Mouse (Mus musculus) retina, postnatal 1 day (tissue): ENCODE measurements at regions not wholly inside any gene's neighbourhood (a gene's known extent, or its start where the extent isn't known, plus 50 kb on each side); places are given as distances from the start of the nearest gene placed in this dataset.
A peak's percentile ranks its signal among the peaks of the same experiment; 100 is the strongest.

Experiments
- DNase-seq: peaks from one replicate; pipeline ENCODE4 v3.0.0-alpha.2; 2012

DNA sequence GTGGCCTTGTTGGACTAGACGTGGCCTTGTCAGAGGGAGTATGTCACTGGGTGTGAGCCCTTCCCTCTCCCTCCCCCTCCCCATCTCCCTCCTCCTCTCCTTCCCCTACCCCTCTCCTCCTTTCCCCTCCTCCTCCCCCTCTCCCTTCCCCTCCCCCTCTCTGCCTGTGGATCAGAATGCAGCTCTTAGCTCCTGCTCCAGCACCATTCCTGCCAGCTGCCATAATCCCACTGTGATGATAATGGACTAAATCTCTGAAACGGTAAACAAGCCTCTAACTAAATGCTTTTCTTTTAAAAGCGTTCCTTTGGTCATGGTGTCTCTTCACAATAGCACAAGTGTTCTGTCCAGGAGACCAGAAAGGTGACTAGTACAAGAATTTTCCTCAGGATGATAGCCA, 573.1 kb upstream of the Gm19410 start:
- DNase-seq, result no peak

- no peak for DNase-seq
Measured at GRCm38 (mm10) chr8:35193771-35194170, 571.8 kb upstream of the Gm19410 start.

DNA sequence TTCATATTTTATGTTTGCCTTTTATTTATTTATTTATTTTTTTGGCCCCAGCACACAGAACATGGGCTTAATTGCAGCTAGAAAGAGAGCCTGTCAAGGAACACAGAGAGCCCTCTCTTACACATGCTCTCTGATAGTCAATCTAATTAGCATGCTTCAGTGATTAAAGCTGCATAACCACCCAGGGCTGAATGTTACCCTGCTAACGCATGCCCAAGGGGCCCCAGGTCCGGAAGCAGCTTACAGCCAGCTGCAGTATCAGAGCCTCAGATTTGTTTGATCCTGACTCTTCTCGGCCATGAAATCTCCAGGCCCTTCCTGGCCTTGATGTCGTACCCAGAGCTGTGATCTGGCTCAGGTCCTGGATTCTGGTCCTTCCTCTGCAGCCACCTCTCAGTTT, 569.4 kb upstream of the Gm19410 start:
- DNase-seq, result peak; percentile 91

GRCm38 (mm10) chr8:35198766-35199165, 566.8 kb upstream of the Gm19410 start:
- DNase-seq, result peak; percentile 31

GRCm38 (mm10) chr8:35201416-35201815, 564.2 kb upstream of the Gm19410 start:
- DNase-seq, result peak; percentile 12

DNA sequence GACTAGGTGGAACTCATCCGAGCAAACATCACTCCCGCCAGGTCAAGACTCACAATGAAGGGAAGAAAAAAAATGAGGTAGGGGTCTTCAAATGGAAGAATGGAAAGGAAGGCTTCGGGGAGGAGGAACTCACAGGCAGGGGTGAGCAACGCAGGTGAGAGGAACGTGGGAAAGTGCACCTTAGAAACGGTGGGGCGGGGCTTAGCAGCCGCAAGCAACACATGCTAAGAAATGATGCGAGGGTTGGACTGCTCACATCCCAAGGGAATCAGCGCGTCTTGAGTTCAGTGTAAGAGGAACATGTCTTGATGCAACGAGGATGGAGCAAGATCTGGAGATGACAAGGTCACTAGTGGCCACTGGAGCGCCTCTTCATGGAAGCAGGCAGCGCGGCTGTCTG, 560.6 kb upstream of the Gm19410 start:
- DNase-seq, result no peak

- peak; percentile 78 for DNase-seq
Measured at GRCm38 (mm10) chr8:35205536-35205935, 560.1 kb upstream of the Gm19410 start.

DNA sequence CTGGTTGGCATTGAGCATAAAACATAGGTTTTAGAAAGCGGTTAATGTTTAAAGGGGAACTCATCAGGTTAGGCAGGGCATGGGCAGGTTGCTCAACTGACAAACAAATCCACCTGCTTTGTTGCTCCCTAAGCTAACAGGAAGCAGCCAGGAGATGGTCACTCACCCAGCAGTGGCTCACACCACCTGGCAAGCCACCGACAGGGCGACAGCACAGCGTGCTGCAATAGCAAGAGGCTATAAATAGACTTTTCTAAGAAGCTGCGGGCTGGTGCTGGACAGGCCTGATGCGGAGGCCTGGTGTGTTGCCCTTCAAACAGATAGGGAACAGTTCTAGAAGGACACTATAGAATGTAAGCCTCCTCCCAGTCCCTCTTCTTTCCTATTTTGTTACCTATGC, 559.3 kb upstream of the Gm19410 start:
- no peak for DNase-seq

- no peak for DNase-seq
Measured at GRCm38 (mm10) chr8:35208357-35208756, 557.2 kb upstream of the Gm19410 start.

GRCm38 (mm10) chr8:35211506-35212452, 553.8 kb upstream of the Gm19410 start:
- DNase-seq, result no peak

DNA sequence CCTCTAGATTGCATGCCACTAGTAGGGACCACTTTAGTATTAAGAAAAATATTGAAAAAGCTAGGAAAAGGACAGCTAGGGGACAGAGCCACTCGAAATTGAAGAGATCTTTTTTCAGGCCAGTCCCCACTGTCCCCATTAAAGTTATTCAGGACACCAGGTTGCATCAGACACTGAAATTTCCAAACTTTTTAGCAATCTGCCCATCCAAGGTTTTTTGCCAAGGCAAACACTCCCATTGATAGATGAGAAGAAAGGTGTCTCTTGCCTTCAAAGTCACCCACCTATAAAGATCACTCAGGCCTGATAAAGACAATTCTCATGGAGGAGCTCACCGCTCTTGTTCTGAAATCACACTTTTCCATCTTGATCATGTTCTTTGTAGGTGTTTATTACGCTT, 552.1 kb upstream of the Gm19410 start:
- no peak for DNase-seq

DNA sequence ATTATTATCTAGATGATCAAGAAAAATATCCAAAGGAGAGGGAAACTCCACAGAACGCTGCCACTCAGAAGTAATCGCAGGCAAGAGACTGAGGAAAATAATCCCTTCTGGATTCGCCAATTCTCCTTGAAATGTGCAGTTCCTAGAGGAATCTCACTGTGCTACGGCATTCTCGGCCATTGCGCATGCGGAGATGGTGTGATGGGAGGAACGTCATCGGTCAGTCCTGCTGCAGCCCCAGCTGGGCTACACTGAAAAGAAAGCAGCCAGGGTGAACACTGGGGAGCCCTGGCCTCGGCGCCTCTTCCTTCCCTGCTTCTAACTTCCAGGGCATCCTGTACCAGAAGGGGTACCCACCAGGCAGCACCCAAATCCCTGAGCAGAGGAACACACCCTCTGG, 548.0 kb upstream of the Gm19410 start:
- no peak for DNase-seq

GRCm38 (mm10) chr8:35218327-35218726, 547.3 kb upstream of the Gm19410 start:
- no peak for DNase-seq

- DNase-seq, result no peak
Measured at GRCm38 (mm10) chr8:35224053-35224924, 541.3 kb upstream of the Gm19410 start.

DNA sequence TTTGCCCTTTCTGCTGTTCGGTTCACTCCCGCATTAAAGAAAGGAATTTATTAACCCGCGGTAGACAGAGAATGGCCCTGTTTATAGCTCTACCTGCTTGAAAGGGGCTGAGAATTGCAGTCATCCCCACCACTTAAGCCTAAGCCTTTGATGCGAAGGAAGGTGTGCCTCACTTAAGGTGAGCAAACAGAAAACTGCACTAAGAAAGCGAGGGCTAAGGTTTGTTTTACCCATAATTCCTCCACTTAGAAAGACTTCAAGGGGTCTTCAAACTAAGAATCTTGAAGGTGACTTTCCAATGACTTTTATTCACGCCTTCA, 540.7 kb upstream of the Gm19410 start:
- no peak for DNase-seq

DNA sequence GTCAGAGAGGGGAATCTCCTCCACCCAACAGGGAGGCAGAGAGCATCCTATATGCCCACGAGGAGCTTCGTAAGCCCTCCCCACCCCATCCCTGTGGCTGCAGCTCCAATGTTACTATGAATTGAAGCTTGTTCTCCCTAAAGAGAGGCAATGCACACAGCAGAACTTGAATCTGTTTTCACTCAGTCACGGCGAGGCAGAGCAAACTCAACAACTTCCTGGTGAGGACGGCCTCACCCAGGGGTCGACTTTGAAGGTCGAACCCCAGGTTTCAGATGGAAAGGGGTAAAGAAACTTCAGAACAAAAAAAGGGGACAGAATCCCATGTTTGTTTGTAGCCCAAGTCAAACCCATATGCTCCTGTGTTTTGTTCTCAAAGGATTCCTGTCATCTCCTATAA, 538.5 kb upstream of the Gm19410 start:
- no peak for DNase-seq

GRCm38 (mm10) chr8:35228449-35228848, 537.1 kb upstream of the Gm19410 start:
- DNase-seq, result no peak

DNA sequence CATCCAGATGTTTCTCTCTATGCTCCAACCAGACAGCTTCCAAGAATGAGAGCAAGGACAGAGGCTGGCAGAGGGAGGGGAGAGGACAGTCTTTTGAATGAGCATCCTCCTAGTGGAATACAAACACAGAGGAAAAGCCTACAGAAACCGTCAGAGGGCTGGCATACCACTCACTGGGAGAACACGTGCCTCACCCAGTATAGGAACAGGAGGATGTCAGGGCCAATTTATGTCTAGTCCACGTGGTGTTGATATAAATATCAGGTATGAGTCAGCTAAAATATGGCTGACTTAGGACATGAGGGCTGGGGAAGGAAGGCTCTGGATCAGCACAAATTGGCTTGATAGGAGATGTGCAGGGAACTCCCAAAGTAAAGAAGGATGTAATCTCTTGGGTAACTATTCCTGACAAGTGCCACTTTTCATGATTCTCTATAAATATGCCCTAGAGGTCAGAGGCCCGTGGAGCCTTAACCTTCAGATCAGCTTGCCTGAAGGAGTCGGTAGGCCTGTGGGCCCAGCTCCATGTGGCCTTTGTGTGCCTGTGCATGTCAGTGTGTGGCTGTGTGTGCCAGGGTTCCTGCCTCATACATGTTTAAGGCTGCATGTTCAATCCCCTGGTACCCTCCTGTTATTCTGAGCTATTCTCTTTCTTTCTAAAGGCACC, 531.9 kb upstream of the Gm19410 start:
- peak; percentile 20 for DNase-seq

DNA sequence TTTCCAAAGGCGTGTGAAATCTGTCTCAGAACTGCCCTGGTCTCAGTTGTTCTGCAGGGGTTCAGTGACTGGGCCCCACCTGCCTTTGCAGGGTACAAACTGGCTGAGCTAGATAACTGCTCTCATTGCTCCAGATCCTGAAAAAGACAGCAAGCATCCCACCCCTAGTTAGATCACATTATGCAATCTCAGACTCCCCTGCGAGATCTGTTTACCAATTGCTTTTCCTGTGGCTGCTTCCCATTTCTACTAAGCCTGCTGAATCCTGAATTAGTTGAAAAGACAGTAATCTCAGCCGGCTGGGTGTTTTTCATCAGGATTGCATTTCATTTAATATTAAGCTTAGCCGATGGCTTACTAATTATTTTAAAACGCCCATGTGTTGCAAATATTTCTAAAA, 531.2 kb upstream of the Gm19410 start:
- DNase-seq, result no peak

DNA sequence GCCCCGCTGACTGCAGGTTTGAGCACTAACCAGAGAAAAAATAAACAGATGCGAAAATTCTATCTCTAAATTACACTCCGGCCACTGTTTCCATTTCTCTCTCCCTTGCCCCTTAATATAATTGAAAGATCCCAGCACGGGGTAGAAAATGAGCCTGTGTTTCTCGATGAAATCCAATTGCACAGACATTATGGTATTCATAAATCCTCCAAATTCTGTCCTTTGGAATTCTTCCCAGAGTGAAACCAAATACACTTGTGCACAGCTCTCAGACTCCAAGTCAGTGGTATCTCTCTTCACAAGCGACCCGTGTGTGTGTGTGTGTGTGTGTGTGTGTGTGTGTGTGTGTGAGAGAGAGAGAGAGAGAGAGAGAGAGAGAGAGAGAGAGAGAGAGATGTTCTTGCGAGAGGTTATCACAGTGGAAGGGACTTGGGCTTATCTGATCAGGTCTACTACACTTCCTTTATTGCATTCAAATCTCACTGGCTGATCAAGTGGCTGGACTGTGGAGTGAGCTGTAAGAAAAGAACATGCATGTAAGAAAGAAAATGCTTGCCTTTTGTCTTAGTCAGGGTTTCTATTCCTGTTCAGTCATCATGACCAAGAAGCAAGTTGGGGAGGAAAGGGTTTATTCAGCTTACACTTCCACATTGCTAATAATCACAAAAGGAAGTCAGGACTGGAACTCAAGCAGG, 529.6 kb upstream of the Gm19410 start:
- no peak for DNase-seq

DNA sequence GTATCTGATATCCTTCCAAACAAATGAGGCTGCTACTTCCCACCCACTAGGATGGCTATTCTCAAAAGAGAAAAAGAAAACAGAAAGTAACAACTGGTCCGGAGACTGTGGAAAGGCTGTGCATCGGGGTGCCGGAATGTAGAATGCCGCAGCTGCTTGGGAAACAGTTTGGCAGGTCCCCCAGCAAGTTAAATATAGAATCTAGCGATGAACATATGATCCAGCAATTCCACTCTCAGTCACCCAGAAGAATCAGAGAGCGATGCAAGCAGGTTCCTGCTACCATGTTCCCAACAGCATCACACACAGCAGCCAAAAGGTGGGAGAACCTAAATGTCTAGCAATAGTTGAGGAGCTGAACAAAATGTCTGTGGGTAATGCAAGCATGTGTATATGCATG, 528.3 kb upstream of the Gm19410 start:
- DNase-seq, result no peak

DNA sequence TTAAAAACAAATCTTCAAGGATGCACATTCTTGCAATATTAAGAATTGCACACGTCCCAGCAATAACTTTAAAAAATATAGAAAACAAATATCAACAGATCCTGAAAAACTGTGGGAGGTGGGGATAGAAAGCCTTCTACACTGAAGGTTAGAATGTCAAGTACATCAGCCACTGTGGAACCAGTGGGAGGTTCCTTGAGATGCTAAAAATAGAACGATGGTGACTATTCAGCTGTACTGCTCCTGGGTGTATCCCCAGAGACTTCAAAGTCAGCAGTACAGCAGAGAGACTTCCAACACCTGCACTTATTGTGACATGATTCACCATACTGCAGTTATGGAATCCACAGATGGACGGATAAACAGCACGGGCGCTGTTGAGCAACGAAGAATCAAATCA, 524.7 kb upstream of the Gm19410 start:
- DNase-seq, result no peak

DNA sequence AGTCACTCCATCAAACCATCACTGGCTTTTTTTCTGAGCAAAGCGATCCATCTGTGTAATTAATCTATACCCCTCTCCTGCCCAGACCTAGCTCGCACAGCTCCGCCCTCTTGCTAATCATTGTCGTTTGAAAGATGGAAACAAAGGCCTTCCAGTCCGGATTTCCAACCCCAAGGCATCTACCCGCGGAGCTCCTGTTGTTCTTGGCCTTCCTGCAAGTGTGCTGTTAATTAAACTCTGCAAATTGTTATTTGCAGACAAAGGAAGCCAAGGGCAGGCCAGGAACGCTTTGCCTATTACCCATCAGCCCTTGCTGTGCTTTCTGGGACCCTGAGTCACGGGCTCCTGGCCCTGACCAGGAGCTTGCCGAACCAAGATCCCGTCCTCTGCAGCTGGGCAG, 522.0 kb upstream of the Gm19410 start:
- DNase-seq, result peak; percentile 90
